Comparison of ENCODE assay signal across 8 mouse cellular contexts in genomic region chr10:119819740-119820139, GRCm38 (mm10).
DNase-seq lines count a peak whose midpoint lies in the region; ATAC-seq and TF ChIP-seq lines count a peak whose summit lies in the region.

No protein-coding gene starts in this region.

- ATAC-seq in kidney, embryonic 15.5 days (replicated peaks; ENCODE audit: low FRiP score): no peak
- no peak for ATAC-seq in embryonic facial prominence, embryonic 14.5 days (ENCODE audit: low read depth)
- ATAC-seq in hindbrain, postnatal 0 days: no peak
- ATAC-seq in neural tube, embryonic 12.5 days (ENCODE audit: low FRiP score, low read depth): peak; percentile 41; the same call in 1 of the 2 replicates

- WGBS in kidney, embryonic 15.5 days: 55% methylated on average over 5 of the region's 5 CpGs
- WGBS in embryonic facial prominence, embryonic 14.5 days: 19% methylated on average over 5 of the region's 5 CpGs
- WGBS in hindbrain, postnatal 0 days: 11% methylated on average over 5 of the region's 5 CpGs
- 21% methylated on average over 5 of the region's 5 CpGs for WGBS in neural tube, embryonic 12.5 days

- H3K4me3 ChIP-seq in kidney, embryonic 15.5 days (replicated peaks): peak overlapping the region; percentile 19; the same call in 1 of the 2 replicates
- H3K4me3 ChIP-seq in embryonic facial prominence, embryonic 14.5 days (ENCODE audit: low read depth, low read length): peak overlapping the region; percentile 28
- H3K4me3 ChIP-seq in hindbrain, postnatal 0 days (ENCODE audit: low read length): peak overlapping the region; percentile 47
- peak overlapping the region; percentile 31 for H3K4me3 ChIP-seq in neural tube, embryonic 12.5 days

- peak overlapping the region; percentile 52 for H3K4me2 ChIP-seq in kidney, embryonic 15.5 days
- peak overlapping the region; percentile 62 for H3K4me2 ChIP-seq in embryonic facial prominence, embryonic 14.5 days (ENCODE audit: low read depth, low read length)
- H3K4me2 ChIP-seq in hindbrain, postnatal 0 days (ENCODE audit: low read depth, low read length): peak overlapping the region; percentile 73
- peak overlapping the region; percentile 58 for H3K4me2 ChIP-seq in neural tube, embryonic 12.5 days (replicated peaks)

- no peak for TF ChIP-seq CTCF in hindbrain, postnatal 0 days (IDR thresholded peaks at IDR 0.05; ENCODE audit: low read depth)

- H3K4me1 ChIP-seq in kidney, embryonic 15.5 days: peaks cover 19% of the 10 kb centered on the region
- H3K4me1 ChIP-seq in embryonic facial prominence, embryonic 14.5 days (ENCODE audit: control insufficient read depth, insufficient read depth, low read length): peaks cover 15% of the 10 kb centered on the region
- peaks cover 12% of the 10 kb centered on the region for H3K4me1 ChIP-seq in hindbrain, postnatal 0 days (ENCODE audit: insufficient read depth, low read length)
- peaks cover 28% of the 10 kb centered on the region for H3K4me1 ChIP-seq in neural tube, embryonic 12.5 days

- H3K9ac ChIP-seq in kidney, embryonic 15.5 days: no peak overlapping the region
- H3K9ac ChIP-seq in embryonic facial prominence, embryonic 14.5 days (ENCODE audit: low read depth, low read length): peak overlapping the region; percentile 43; the same call in 1 of the 2 replicates
- peak overlapping the region; percentile 56 for H3K9ac ChIP-seq in hindbrain, postnatal 0 days (replicated peaks; ENCODE audit: low read length)
- peak overlapping the region; percentile 39; the same call in 1 of the 2 replicates for H3K9ac ChIP-seq in neural tube, embryonic 12.5 days

- peaks cover 3% of the 10 kb centered on the region; the same call in 1 of the 2 replicates for H3K27me3 ChIP-seq in kidney, embryonic 15.5 days
- H3K27me3 ChIP-seq in embryonic facial prominence, embryonic 14.5 days (replicated peaks; ENCODE audit: control insufficient read depth, insufficient read depth, low read length): no peaks in the 10 kb centered on the region
- no peaks in the 10 kb centered on the region for H3K27me3 ChIP-seq in hindbrain, postnatal 0 days (ENCODE audit: insufficient read depth, low read length)
- no peaks in the 10 kb centered on the region for H3K27me3 ChIP-seq in neural tube, embryonic 12.5 days (replicated peaks)

- H3K9me3 ChIP-seq in kidney, embryonic 15.5 days (replicated peaks): no peaks in the 10 kb centered on the region
- no peaks in the 10 kb centered on the region for H3K9me3 ChIP-seq in embryonic facial prominence, embryonic 14.5 days (ENCODE audit: control insufficient read depth, low read length)
- H3K9me3 ChIP-seq in hindbrain, postnatal 0 days (ENCODE audit: low read length): no peaks in the 10 kb centered on the region
- H3K9me3 ChIP-seq in neural tube, embryonic 12.5 days: no peaks in the 10 kb centered on the region

- no peak for DNase-seq in kidney, postnatal 36 days
- peak; percentile 75 for DNase-seq in embryonic facial prominence, embryonic 14.5 days (ENCODE audit: low spot score)
- DNase-seq in hindbrain, postnatal 0 days (ENCODE audit: low spot score): peak; percentile 40
- DNase-seq in layer of hippocampus, adult 9-10 months (ENCODE audit: low spot score): no peak
- DNase-seq in thymus, postnatal 4 days: no peak
- DNase-seq in cerebellum, adult 11-12 months: no peak

- H3K36me3 ChIP-seq in kidney, embryonic 15.5 days: no peaks in the 10 kb centered on the region
- H3K36me3 ChIP-seq in embryonic facial prominence, embryonic 14.5 days (ENCODE audit: control insufficient read depth, insufficient read depth, low read length): no peaks in the 10 kb centered on the region
- no peaks in the 10 kb centered on the region for H3K36me3 ChIP-seq in hindbrain, postnatal 0 days (ENCODE audit: insufficient read depth, low read length)
- no peaks in the 10 kb centered on the region for H3K36me3 ChIP-seq in neural tube, embryonic 12.5 days

- no peak overlapping the region for H3K27ac ChIP-seq in kidney, embryonic 15.5 days
- no peak overlapping the region for H3K27ac ChIP-seq in embryonic facial prominence, embryonic 14.5 days (replicated peaks; ENCODE audit: low read depth, low read length)
- H3K27ac ChIP-seq in hindbrain, postnatal 0 days: peak overlapping the region; percentile 87
- H3K27ac ChIP-seq in neural tube, embryonic 12.5 days: peak overlapping the region; percentile 65

Comparison
In these comparisons a context has a peak if more than half of its experiments do, and no peak if none do; other contexts are left out.
1. H3K27ac ChIP-seq: peak in hindbrain, postnatal 0 days (single experiment) and neural tube, embryonic 12.5 days (single experiment); none in kidney, embryonic 15.5 days (single experiment) and embryonic facial prominence, embryonic 14.5 days (single experiment).
2. DNase-seq: peak in embryonic facial prominence, embryonic 14.5 days (single experiment) and hindbrain, postnatal 0 days (single experiment); none in kidney, postnatal 36 days (0 of 2), layer of hippocampus, adult 9-10 months (single experiment), thymus, postnatal 4 days (single experiment) and cerebellum, adult 11-12 months (single experiment).
3. Peak in every context shown above with its lines, with median percentiles within 50 percentile points of each other: H3K4me2 ChIP-seq and H3K4me3 ChIP-seq.